Mouse (Mus musculus): ENCODE results near the gene BC035044.
"Not testable (repeated sequence)": the region's sequence is repeated elsewhere in the genome, so short reads cannot be mapped to it uniquely, and the experiment has no call there.

The BC035044 gene

GRCm38 (mm10) chr6:128829837-128830236, 61.1 kb downstream of the BC035044 start:
- DNase-seq = no peak

GRCm38 (mm10) chr6:128826781-128827180, 64.1 kb downstream of the BC035044 start:
- DNase-seq = no peak

- DNase-seq = no peak
These were observed 64.8 kb downstream of the BC035044 start, which contains the start of the genes Gm44511 and Klrb1b for GRCm38 (mm10) chr6:128826132-128826531. Gene Gm44511 (minus strand): TSS chr6:128826315. Gene Klrb1b (minus strand): TSS chr6:128826331.

- no peak for DNase-seq
These were observed 72.7 kb downstream of the BC035044 start for GRCm38 (mm10) chr6:128818083-128818802.

- DNase-seq = no peak
These were observed 82.4 kb downstream of the BC035044 start for GRCm38 (mm10) chr6:128808532-128808931.

- no peak for DNase-seq
These were observed 83.9 kb downstream of the BC035044 start for GRCm38 (mm10) chr6:128807021-128807420.

- peak; percentile 60 to 62 for DNase-seq
These were observed 85.9 kb downstream of the BC035044 start for GRCm38 (mm10) chr6:128804823-128805640.

- peak; percentile 97 to 98 for DNase-seq
These were observed 87.7 kb downstream of the BC035044 start for GRCm38 (mm10) chr6:128802999-128803857.

- peak in 1 of 2 experiments; percentile 59 for DNase-seq
These were observed 88.4 kb downstream of the BC035044 start for GRCm38 (mm10) chr6:128802557-128802956.

- DNase-seq = not testable (repeated sequence)
These were observed 90.2 kb downstream of the BC035044 start for GRCm38 (mm10) chr6:128800696-128801095.

GRCm38 (mm10) chr6:128799896-128800270, 91.0 kb downstream of the BC035044 start:
- no peak for DNase-seq

- DNase-seq = peak; percentile 81 to 89
These were observed 91.6 kb downstream of the BC035044 start for GRCm38 (mm10) chr6:128799144-128799895.
